8 mouse cellular contexts compared by ENCODE assay signal in the genomic region with DNA sequence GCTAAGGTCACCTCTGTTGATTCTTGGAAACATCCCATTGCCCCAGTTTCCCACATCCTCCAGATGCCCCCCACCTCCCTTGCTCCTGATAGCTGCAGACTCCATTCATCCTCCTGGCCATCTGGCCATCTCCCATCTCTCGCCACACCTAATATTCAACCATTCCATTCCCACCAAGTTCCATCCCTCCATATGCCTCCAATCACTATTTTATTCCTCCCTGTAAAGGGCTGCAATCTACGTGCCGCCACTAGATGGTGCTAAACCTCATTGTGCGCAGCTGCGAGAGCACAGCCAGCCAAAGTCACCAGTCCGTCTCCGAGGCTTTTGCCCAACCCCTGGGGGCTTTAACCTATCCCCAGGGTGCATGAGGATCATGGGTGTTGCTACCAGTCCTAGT. TPM values are rescaled to one million over a fixed set of nuclear protein-coding genes. Genes with fewer than 3 reads are reported as not detected.
DNase-seq lines count a peak whose midpoint lies in the region; ATAC-seq lines count a peak whose summit lies in the region.
"Not testable (repeated sequence)": the region's sequence is repeated elsewhere in the genome, so short reads cannot be mapped to it uniquely, and the experiment has no call there.

No protein-coding gene starts in this region.

- H3K36me3 ChIP-seq in forebrain, embryonic 12.5 days (replicated peaks); limb, embryonic 11.5 days (ENCODE audit: control insufficient read depth, insufficient read depth, low read length); midbrain, embryonic 10.5 days: not testable (repeated sequence)

- WGBS in forebrain, embryonic 12.5 days = 8% methylated on average over 6 of the region's 7 CpGs
- WGBS in limb, embryonic 11.5 days = 8% methylated on average over 5 of the region's 7 CpGs
- 6% methylated on average over 7 of the region's 7 CpGs for WGBS in midbrain, embryonic 10.5 days

- H3K4me2 ChIP-seq in forebrain, embryonic 12.5 days; limb, embryonic 11.5 days (ENCODE audit: low read depth, severe bottlenecking): not testable (repeated sequence)

- H3K9ac ChIP-seq in forebrain, embryonic 12.5 days; limb, embryonic 11.5 days (ENCODE audit: low read length): not testable (repeated sequence)

- not testable (repeated sequence) for H3K4me1 ChIP-seq in forebrain, embryonic 12.5 days; limb, embryonic 11.5 days (ENCODE audit: control insufficient read depth, insufficient read depth, low read length); midbrain, embryonic 10.5 days

- intact Hi-C loops in heart, postnatal 10 days (cut with DNase I) = not testable (repeated sequence)

- H3K27me3 ChIP-seq in forebrain, embryonic 12.5 days; limb, embryonic 11.5 days (ENCODE audit: control insufficient read depth, insufficient read depth, low read length); midbrain, embryonic 10.5 days (ENCODE audit: low read depth, poor library complexity, severe bottlenecking): not testable (repeated sequence)

- H3K9me3 ChIP-seq in forebrain, embryonic 12.5 days; limb, embryonic 11.5 days (ENCODE audit: control insufficient read depth, low read length); midbrain, embryonic 10.5 days (replicated peaks): not testable (repeated sequence)

- H3K27ac ChIP-seq in forebrain, embryonic 12.5 days; limb, embryonic 11.5 days (replicated peaks; ENCODE audit: low read depth, low read length); midbrain, embryonic 10.5 days (replicated peaks): not testable (repeated sequence)

- peak; percentile 22 for DNase-seq in A20 (ENCODE audit: low read depth, low spot score)
- DNase-seq in heart, postnatal 10 days = peak; percentile 15 to 37
- DNase-seq in kidney, adult 9 months = peak; percentile 19
- DNase-seq in limb, embryonic 11.5 days (ENCODE audit: low spot score) = peak; percentile 63
- peak; percentile 23 for DNase-seq in midbrain, embryonic 10.5 days (ENCODE audit: low spot score)
- peak; percentile 10 for DNase-seq in right cerebral cortex, adult 18-20 months

- ATAC-seq in cerebellum, adult (ENCODE audit: insufficient number of reproducible peaks, low FRiP score, low TSS enrichment) = peak; percentile 74; the same call in 1 of the 2 replicates
- peak; percentile 75 for ATAC-seq in forebrain, embryonic 12.5 days (ENCODE audit: low FRiP score)
- ATAC-seq in limb, embryonic 11.5 days (ENCODE audit: insufficient number of reproducible peaks, low FRiP score, low TSS enrichment, low read depth) = peak; percentile 47; the same call in 1 of the 2 replicates

- H3K4me3 ChIP-seq in forebrain, embryonic 12.5 days (replicated peaks); limb, embryonic 11.5 days (ENCODE audit: low read depth, low read length); midbrain, embryonic 10.5 days: not testable (repeated sequence)

RNA-seq across cellular contexts. Expression of a gene that starts 55.2 kb away (rescaled TPM):
- 1.7 and 4.0 TPM in 2 replicates for polyA plus RNA-seq in forebrain, embryonic 12.5 days (2016; fragmentation: Nextera tagmentation; extraction: Ambion mirVana)
- 1 to 10 TPM; 5.0 TPM for total RNA-seq in heart, postnatal 10 days (2021)
- 0.12 and 0.55 TPM in 2 replicates for polyA plus RNA-seq in limb, embryonic 11.5 days (2014; fragmentation: Nextera tagmentation; extraction: Ambion mirVana)
- 0.17 and 0.21 TPM in 2 replicates for polyA plus RNA-seq in midbrain, embryonic 10.5 days (2016; fragmentation: Nextera tagmentation; extraction: Ambion mirVana)

Comparison
In these comparisons a context has a peak if more than half of its experiments do, and no peak if none do; other contexts are left out.
1. DNase-seq: peak in every context shown above with its lines; median percentile 63 in limb, embryonic 11.5 days; 26 in heart, postnatal 10 days; 23 in midbrain, embryonic 10.5 days; 22 in A20; 19 in kidney, adult 9 months; 10 in right cerebral cortex, adult 18-20 months.